Mouse (Mus musculus) activated CD4-positive, CD25-positive, alpha-beta regulatory T cell (primary cell): Measurements from ENCODE around the gene Sprr2k. TPM values are rescaled to one million over a fixed set of nuclear protein-coding genes. Genes with fewer than 3 reads are reported as not detected.

Source experiments
- polyA plus RNA-seq, 2 experiments: library from polyadenylated mRNA; unstranded; fragments of 100-300 nt; shearing (Covaris generic); gene quantifications; one replicate each; pipeline ENCODE4 v1.2.1; 2017

Gene Sprr2k
- not detected for polyA plus RNA-seq

DNA sequence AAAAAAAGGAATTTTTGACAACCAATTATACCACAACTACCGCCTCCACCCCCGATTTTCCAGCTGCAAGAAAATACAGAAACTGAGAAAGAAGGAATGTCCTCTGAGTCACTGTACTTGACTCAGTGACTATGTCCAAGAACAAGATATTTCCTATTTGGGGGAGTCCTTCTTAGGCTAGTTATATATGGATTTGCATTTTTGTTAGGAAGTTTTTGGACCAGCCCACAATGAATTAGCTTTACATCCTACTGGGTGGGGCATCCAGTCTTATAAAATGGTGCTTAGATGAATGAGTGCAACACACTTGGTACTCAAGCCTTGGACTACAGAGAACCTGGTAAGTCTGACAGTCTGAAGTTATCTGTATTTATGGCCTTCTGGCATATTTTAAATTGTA, at the start of gene Sprr2k:
Sprr2k (plus strand) TSS at position 301 of the 400 bp plus-strand sequence.

GRCm38 (mm10) chr3:92385385-92385784, 47.0 kb upstream of the Sprr2k start, which contains the start of gene Sprr2h:
Gene Sprr2h (plus strand): TSS chr3:92385685.

DNA sequence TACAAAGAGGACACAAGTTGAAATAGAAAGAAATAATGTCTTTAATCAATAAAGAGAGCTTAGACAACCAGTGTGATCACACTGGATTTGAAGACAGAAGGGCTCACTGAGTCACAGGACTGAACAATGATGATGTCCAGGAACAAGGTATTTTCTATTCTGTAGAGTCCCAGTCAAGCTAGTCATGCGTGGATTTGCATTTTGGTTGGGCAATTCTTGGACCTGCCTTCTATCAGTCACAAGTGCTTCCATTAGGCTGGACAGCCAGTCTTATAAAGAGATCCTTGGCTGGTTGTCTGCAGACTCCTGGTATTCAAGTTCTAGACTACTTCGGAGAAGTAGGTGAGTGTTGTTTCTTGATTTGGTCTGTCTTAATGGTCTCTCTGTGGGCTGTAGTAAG, 24.7 kb upstream of the Sprr2k start, which contains the start of gene Sprr2i:
Sprr2i (plus strand) TSS at position 301 of the 400 bp plus-strand sequence.

GRCm38 (mm10) chr3:92417782-92418181, 14.6 kb upstream of the Sprr2k start, which contains the start of gene Sprr2j-ps:
Gene Sprr2j-ps (plus strand): TSS chr3:92418082.

GRCm38 (mm10) chr3:92429323-92429722, 3.1 kb upstream of the Sprr2k start, which contains the start of gene Gm9774:
Gene Gm9774 (minus strand): TSS chr3:92429423.

GRCm38 (mm10) chr3:92438689-92439088, 6.3 kb downstream of the Sprr2k start, which contains the start of gene Sprr1b:
Gene Sprr1b (minus strand): TSS chr3:92438789.

GRCm38 (mm10) chr3:92458620-92459019, 26.2 kb downstream of the Sprr2k start, which contains the start of gene Sprr3:
Gene Sprr3 (minus strand): TSS chr3:92458720.

Other genes starting within 250 kb of the Sprr2k start
- gene Sprr2a1, start 216.8 kb upstream of the Sprr2k start, polyA plus RNA-seq, result not detected
- gene Sprr2a2, start 216.7 kb upstream of the Sprr2k start, polyA plus RNA-seq, result not detected
- gene Sprr2a3, start 147.2 kb upstream of the Sprr2k start, polyA plus RNA-seq, result not detected
- not detected for gene Sprr2b, start 116.0 kb upstream of the Sprr2k start, polyA plus RNA-seq
- gene Sprr2d, start 93.4 kb upstream of the Sprr2k start, polyA plus RNA-seq, result not detected
- gene Sprr2e, start 80.4 kb upstream of the Sprr2k start, polyA plus RNA-seq, result under 1 TPM in 1 of 2 experiments, not detected in 1; 0.35 TPM
- gene Sprr2f, start 67.4 kb upstream of the Sprr2k start, polyA plus RNA-seq, result not detected
- gene Sprr2h, start 46.9 kb upstream of the Sprr2k start, polyA plus RNA-seq, result not detected
- not detected for gene Sprr2i, start 24.6 kb upstream of the Sprr2k start, polyA plus RNA-seq
- gene Sprr2j-ps, start 14.5 kb upstream of the Sprr2k start, polyA plus RNA-seq, result not detected
- 10 to 100 TPM; 17.1 to 28.3 TPM for gene Gm9774, start 3.2 kb upstream of the Sprr2k start, polyA plus RNA-seq
- gene Sprr1b, start 6.2 kb downstream of the Sprr2k start, polyA plus RNA-seq, result not detected
- gene Sprr3, start 26.1 kb downstream of the Sprr2k start, polyA plus RNA-seq, result under 1 TPM in 1 of 2 experiments, not detected in 1; 0.52 TPM
- not detected for gene Sprr1a, start 53.3 kb downstream of the Sprr2k start, polyA plus RNA-seq
- gene Sprr4, start 67.9 kb downstream of the Sprr2k start, polyA plus RNA-seq, result not detected
- gene 2310046K23Rik, start 101.9 kb downstream of the Sprr2k start, polyA plus RNA-seq, result not detected
- gene Ivl, start 141.2 kb downstream of the Sprr2k start, polyA plus RNA-seq, result not detected
- gene Smcp, start 156.4 kb downstream of the Sprr2k start, polyA plus RNA-seq, result not detected
- not detected for gene 2210017I01Rik, start 174.9 kb downstream of the Sprr2k start, polyA plus RNA-seq
- gene Lce6a, start 189.1 kb downstream of the Sprr2k start, polyA plus RNA-seq, result not detected
- not detected for gene Lce1a1, start 215.7 kb downstream of the Sprr2k start, polyA plus RNA-seq
- not detected for gene Lce1b, start 224.3 kb downstream of the Sprr2k start, polyA plus RNA-seq
- not detected for gene Lce1a2, start 237.7 kb downstream of the Sprr2k start, polyA plus RNA-seq
- gene Lce1c, start 246.7 kb downstream of the Sprr2k start, polyA plus RNA-seq, result not detected